Mouse (Mus musculus) thymus, adult 2 months (tissue): ENCODE measurements around the gene 9530077C05Rik. TPM values are rescaled to one million over a fixed set of nuclear protein-coding genes. Genes with fewer than 3 reads are reported as not detected.

Experiments used
- DNase-seq: peaks from one replicate; pipeline ENCODE4 v3.0.0; 2021
- H3K27ac ChIP-seq: fragments of 200-500 bp; 2 replicates; pipeline ENCODE4 v1.5.1; 2012; ENCODE audit warnings: low read length, control low read depth; ENCODE audit not compliant: control insufficient read depth, insufficient read depth
- H3K27me3 ChIP-seq: fragments of 200-500 bp; 2 replicates; pipeline ENCODE4 v1.6.1; 2012; ENCODE audit warnings: mild to moderate bottlenecking, low read length, moderate library complexity, mixed read lengths; ENCODE audit not compliant: control insufficient read depth, insufficient read depth
- H3K36me3 ChIP-seq: fragments of 200-500 bp; 2 replicates; pipeline ENCODE4 v1.6.1; 2012; ENCODE audit warnings: mild to moderate bottlenecking, low read length, moderate library complexity; ENCODE audit not compliant: control insufficient read depth, insufficient read depth
- H3K4me1 ChIP-seq: fragments of 200-500 bp; replicated peaks from 2 replicates; pipeline ENCODE4 v1.6.1; 2012; ENCODE audit warnings: low read length; ENCODE audit not compliant: control insufficient read depth, insufficient read depth
- H3K4me3 ChIP-seq: fragments of 200-500 bp; 2 replicates; pipeline ENCODE4 v1.5.1; 2012; ENCODE audit warnings: mild to moderate bottlenecking, low read length, control low read depth, moderate library complexity; ENCODE audit not compliant: control insufficient read depth, insufficient read depth
- CTCF ChIP-seq: fragments of 200-500 bp; IDR thresholded peaks from 2 replicates; pipeline ENCODE4 v1.5.1; 2012; ENCODE audit warnings: mild to moderate bottlenecking, control low read depth, low read length, moderate library complexity, borderline replicate concordance; ENCODE audit not compliant: control insufficient read depth, poor library complexity, insufficient read depth; ENCODE audit errors: extremely low read depth
- POLR2A ChIP-seq: fragments of 200-500 bp; IDR thresholded peaks from 2 replicates; pipeline ENCODE4 v1.6.1; 2012; ENCODE audit warnings: mild to moderate bottlenecking, low read length, control low read depth, moderate library complexity; ENCODE audit not compliant: control insufficient read depth, poor library complexity, insufficient read depth; ENCODE audit errors: extremely low read depth
- WGBS: fragments of 180-500 bp; shearing (Covaris S2); methylation state at CpG from one replicate; pipeline ENCODE4 v1.1.7; 2018; 5-methylcytosine and 5-hydroxymethylcytosine counted together
- polyA plus RNA-seq: library from polyadenylated mRNA; depleted of rRNA; stranded (reverse); fragments of >200 nt; gene quantifications from 2 replicates; pipeline ENCODE4 v1.2.3, GENCODE M21; 2012

9530077C05Rik gene
- polyA plus RNA-seq, 1 experiment: 2.1 TPM

DNA sequence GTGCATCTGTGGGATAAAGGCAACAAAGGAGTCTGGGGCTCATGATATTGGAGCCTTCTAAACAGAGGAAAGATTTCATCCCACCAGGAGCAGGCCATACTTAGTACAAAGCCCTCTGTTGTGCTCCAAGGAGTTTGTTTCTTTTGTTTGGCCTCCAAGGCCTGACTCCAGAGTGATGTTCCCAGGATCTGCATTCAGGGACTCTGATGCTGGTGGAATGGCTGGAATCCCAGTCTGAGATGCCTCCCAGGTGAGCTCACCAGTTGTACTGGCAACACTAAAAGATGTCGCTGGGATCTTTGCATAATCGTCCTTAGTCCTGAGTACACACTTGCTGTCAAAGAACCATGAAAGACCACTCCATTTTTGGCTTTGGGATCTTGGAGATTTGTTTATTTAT, 22.8 kb downstream of the 9530077C05Rik start:
- no peak for TF ChIP-seq POLR2A
- no peak for TF ChIP-seq CTCF
- no peak for DNase-seq
- WGBS: 99% methylated on average over 2 of the region's 2 CpGs
- H3K4me3 ChIP-seq: no peak overlapping the region
- H3K27ac ChIP-seq: no peak overlapping the region
- no peaks in the 10 kb centered on the region for H3K27me3 ChIP-seq
- H3K4me1 ChIP-seq: peaks cover 6% of the 10 kb centered on the region
- H3K36me3 ChIP-seq: no peaks in the 10 kb centered on the region

DNA sequence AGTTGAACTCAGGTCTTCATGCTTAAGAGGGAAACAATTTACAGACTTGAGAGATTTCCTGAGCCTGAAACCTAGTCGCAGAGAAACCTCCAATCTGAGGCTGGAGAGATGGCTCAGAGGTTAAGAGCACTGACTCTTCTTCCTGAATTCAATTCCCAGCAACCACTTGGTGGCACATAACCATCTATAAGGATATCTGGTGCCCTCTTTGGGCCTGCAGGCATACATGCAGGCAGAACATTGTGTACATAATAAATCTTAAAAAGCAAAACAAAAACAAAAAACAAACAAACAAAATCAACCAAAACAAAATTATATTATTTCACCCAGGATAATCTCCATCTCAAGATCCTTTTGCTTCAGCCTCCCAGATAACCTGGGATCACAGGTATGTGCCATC, 27.5 kb downstream of the 9530077C05Rik start:
- 89% methylated on average over 1 of the region's 1 CpGs for WGBS
- no peak overlapping the region for H3K4me3 ChIP-seq

DNA sequence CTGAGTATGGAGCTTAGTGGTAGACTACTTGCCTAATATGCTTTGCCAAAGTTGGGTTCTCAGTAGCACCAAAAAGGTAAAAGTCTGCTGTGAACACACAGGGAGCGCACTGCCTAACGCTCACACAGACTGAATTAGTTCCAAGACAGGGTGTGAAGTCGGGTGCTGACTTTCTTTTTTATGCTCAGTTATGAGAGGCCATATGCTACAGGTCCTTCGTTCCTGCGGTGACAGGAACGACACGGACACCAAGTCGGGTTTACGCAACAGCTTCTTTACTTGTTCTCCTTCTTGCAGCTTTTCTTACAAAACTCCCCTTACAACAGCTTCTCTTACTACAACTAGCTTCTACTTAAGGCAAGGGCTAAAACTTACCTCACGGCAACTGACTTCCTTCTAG, 31.8 kb downstream of the 9530077C05Rik start:
- no peak for TF ChIP-seq POLR2A
- TF ChIP-seq CTCF: no peak
- H3K36me3 ChIP-seq: peaks cover 17% of the 10 kb centered on the region
- H3K27me3 ChIP-seq: no peaks in the 10 kb centered on the region
- H3K4me1 ChIP-seq: no peaks in the 10 kb centered on the region
- no peak overlapping the region for H3K4me3 ChIP-seq
- 95% methylated on average over 10 of the region's 10 CpGs for WGBS
- H3K27ac ChIP-seq: no peak overlapping the region
- DNase-seq: no peak

More for the DNA sequence above, 27.5 kb downstream of the 9530077C05Rik start:
- Histone ChIP-seq H3K27ac (no peak overlapping the region), H3K27me3 (no peaks in the 10 kb centered on the region), H3K36me3 (0 out of 2 replicates have a peak, but pooled peaks cover 5% of the 10 kb centered on the region), H3K4me1 (no peaks in the 10 kb centered on the region)
- DNase-seq: no peak
- TF ChIP-seq CTCF (no peak), POLR2A (no peak)

DNA sequence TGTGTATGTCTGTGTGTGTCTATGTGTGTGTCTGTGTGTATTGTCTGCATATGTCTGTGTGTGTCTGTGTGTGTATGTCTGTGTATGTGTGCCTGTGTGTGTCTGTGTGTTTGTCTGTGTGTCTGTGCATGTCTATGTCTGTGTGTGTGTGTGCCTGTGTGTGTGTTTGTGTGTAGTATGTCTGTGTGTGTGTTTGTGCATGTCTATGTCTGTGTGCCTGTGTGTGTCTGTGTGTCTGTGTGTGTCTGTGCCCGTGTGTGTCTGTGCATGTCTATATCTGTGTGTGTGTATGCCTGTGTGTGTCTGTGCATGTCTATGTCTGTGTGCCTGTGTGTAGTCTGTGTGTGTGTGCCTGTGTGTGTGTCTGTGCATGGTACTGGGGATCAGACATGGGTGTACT, 33.8 kb downstream of the 9530077C05Rik start:
- Histone ChIP-seq H3K27me3 (no peaks in the 10 kb centered on the region), H3K36me3 (peaks cover 36% of the 10 kb centered on the region), H3K4me3 (no peak overlapping the region), H3K27ac (no peak overlapping the region), H3K4me1 (no peaks in the 10 kb centered on the region)
- WGBS: 100% methylated on average over 1 of the region's 1 CpGs
- TF ChIP-seq CTCF (no peak), POLR2A (no peak)
- DNase-seq: no peak

DNA sequence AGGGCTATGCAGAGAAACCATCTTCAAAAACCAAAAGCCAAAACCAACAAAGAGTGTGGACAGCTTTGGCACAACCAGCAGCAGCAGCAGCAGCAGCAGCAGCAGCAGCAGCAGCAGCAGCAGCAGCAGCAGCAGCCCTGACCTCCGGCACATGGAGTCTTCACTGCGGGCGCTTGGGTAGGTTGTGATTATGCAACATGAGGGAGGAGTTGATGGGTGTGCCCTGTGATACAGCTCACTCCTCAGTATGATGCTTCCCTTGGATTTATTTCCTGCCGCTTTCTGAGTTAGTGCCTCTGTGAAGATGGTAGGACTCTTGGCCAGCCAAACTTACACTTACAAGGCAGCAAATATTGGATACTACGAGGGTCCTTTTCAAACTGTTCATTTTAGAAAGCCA, 35.9 kb downstream of the 9530077C05Rik start:
- TF ChIP-seq POLR2A (no peak), CTCF (no peak)
- H3K4me1 ChIP-seq: no peaks in the 10 kb centered on the region
- no peak overlapping the region for H3K4me3 ChIP-seq
- DNase-seq: no peak
- WGBS: 93% methylated on average over 5 of the region's 5 CpGs
- H3K27ac ChIP-seq: no peak overlapping the region
- H3K36me3 ChIP-seq: peaks cover 46% of the 10 kb centered on the region
- no peaks in the 10 kb centered on the region for H3K27me3 ChIP-seq

DNA sequence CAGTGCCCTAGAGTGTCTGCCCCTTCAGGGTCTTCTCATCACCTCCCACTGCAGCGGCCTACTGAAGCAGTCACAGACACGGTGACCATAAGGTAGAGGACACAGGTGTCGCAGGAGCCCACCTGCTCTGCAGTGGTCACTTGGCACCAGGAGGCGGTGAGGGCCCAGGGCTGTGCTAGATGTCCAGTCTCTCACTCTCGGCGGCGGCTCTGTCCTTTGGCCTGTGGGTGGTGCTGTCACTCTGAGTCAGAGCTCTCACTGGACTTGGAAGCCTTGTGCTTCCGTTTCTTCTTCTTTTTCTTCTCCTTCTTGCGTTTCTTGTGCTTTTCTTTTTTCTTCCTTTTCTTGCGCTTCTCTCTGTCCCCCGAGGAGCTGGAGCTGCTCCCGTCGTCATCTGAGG, 37.1 kb downstream of the 9530077C05Rik start:
- H3K27me3 ChIP-seq: no peaks in the 10 kb centered on the region
- TF ChIP-seq CTCF: no peak
- TF ChIP-seq POLR2A: no peak
- H3K27ac ChIP-seq: no peak overlapping the region
- H3K36me3 ChIP-seq: peaks cover 57% of the 10 kb centered on the region
- DNase-seq: no peak
- 96% methylated on average over 13 of the region's 13 CpGs for WGBS
- H3K4me3 ChIP-seq: no peak overlapping the region
- H3K4me1 ChIP-seq: no peaks in the 10 kb centered on the region

DNA sequence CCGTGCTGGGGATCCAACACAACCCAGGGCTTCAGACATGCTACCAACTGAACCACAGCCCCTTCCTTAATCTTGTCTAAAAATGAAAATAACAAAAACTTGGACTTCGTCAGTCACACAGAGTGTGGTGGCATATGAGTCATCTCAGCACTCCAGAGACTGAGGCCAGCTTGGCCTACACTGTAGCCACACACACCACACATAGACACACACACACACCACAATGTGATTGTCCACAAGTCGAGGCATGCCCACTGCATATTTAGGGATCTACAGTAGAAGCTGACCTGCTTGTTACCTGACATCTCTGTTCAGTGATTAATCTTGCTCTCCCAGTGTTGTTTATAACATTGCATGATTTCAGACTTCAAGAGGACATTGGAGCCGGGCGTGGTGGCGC, 37.9 kb downstream of the 9530077C05Rik start:
- no peaks in the 10 kb centered on the region for H3K27me3 ChIP-seq
- H3K27ac ChIP-seq: no peak overlapping the region
- WGBS: 96% methylated on average over 6 of the region's 6 CpGs
- H3K4me1 ChIP-seq: no peaks in the 10 kb centered on the region
- TF ChIP-seq CTCF (no peak), POLR2A (no peak)
- H3K4me3 ChIP-seq: no peak overlapping the region
- DNase-seq: no peak
- H3K36me3 ChIP-seq: peaks cover 62% of the 10 kb centered on the region
